Mouse (Mus musculus) kidney, embryonic 15.5 days (tissue): ENCODE results near the gene Serpind1. TPM values are rescaled to one million over a fixed set of nuclear protein-coding genes. Genes with fewer than 3 reads are reported as not detected.

Source experiments
- ATAC-seq: fragments of 200-750 bp; cut with Nextera tagmentation; replicated peaks from 2 replicates; pipeline ENCODE4 v1.8.0; 2017; ENCODE audit warnings: moderate TSS enrichment; ENCODE audit not compliant: low FRiP score
- H3K27ac ChIP-seq: fragments of 300-500 bp; sonication (generic); 2 replicates; pipeline ENCODE4 v1.5.1; 2015; ENCODE audit warnings: mild to moderate bottlenecking, inconsistent platforms
- H3K27me3 ChIP-seq: fragments of 300-500 bp; sonication (generic); 2 replicates; pipeline ENCODE4 v1.6.1; 2015; ENCODE audit warnings: inconsistent platforms
- H3K36me3 ChIP-seq: fragments of 300-500 bp; sonication (generic); 2 replicates; pipeline ENCODE4 v1.6.1; 2015; ENCODE audit warnings: inconsistent platforms
- H3K4me1 ChIP-seq: fragments of 300-500 bp; sonication (generic); 2 replicates; pipeline ENCODE4 v1.6.1; 2015; ENCODE audit warnings: inconsistent platforms
- H3K4me2 ChIP-seq: fragments of 300-500 bp; sonication (generic); 2 replicates; pipeline ENCODE4 v1.6.1; 2015; ENCODE audit warnings: moderate library complexity, mild to moderate bottlenecking, inconsistent platforms
- H3K4me3 ChIP-seq: fragments of 300-500 bp; sonication (generic); replicated peaks from 2 replicates; pipeline ENCODE4 v1.5.1; 2015; ENCODE audit warnings: mild to moderate bottlenecking, inconsistent platforms
- H3K9ac ChIP-seq: fragments of 300-500 bp; sonication (generic); 2 replicates; pipeline ENCODE4 v1.6.1; 2015; ENCODE audit warnings: mild to moderate bottlenecking, inconsistent platforms
- H3K9me3 ChIP-seq: fragments of 300-500 bp; sonication (generic); replicated peaks from 2 replicates; pipeline ENCODE4 v1.6.1; 2016; ENCODE audit warnings: inconsistent platforms
- WGBS: fragments of 180-500 bp; shearing (Covaris S2); methylation state at CpG from one replicate; pipeline ENCODE4 v1.1.7; 2015; ENCODE audit warnings: mixed read lengths; 5-methylcytosine and 5-hydroxymethylcytosine counted together
- polyA plus RNA-seq: library from polyadenylated mRNA; unstranded; fragments of >200 nt; fragmentation: Nextera tagmentation; extraction: Ambion mirVana; gene quantifications from 2 replicates; pipeline ENCODE4 v1.2.1, GENCODE M21; 2015

Serpind1 gene
- polyA plus RNA-seq, 1 experiment from 2014 or later: 3.2 TPM

- Histone ChIP-seq H3K36me3 (peaks cover 40% of the 10 kb centered on the region), H3K4me1 (no peaks in the 10 kb centered on the region), H3K4me2 (no peak overlapping the region), H3K27me3 (no peaks in the 10 kb centered on the region), H3K9me3 (no peaks in the 10 kb centered on the region), H3K27ac (no peak overlapping the region), H3K9ac (no peak overlapping the region), H3K4me3 (no peak overlapping the region)
- ATAC-seq: no peak
- 93% methylated on average over 4 of the region's 4 CpGs for WGBS
Measured at GRCm38 (mm10) chr16:17382306-17382705, 51.1 kb downstream of the Serpind1 start.

- Histone ChIP-seq H3K36me3 (peaks cover 33% of the 10 kb centered on the region), H3K9ac (no peak overlapping the region), H3K27me3 (no peaks in the 10 kb centered on the region), H3K9me3 (no peaks in the 10 kb centered on the region), H3K27ac (no peak overlapping the region), H3K4me3 (no peak overlapping the region), H3K4me1 (no peaks in the 10 kb centered on the region), H3K4me2 (no peak overlapping the region)
- WGBS: 81% methylated on average over 2 of the region's 2 CpGs
- no peak for ATAC-seq
Measured at GRCm38 (mm10) chr16:17383594-17384326, 52.6 kb downstream of the Serpind1 start.

- Histone ChIP-seq H3K9ac (no peak overlapping the region), H3K36me3 (peaks cover 4% of the 10 kb centered on the region; the same call in 1 of the 2 replicates), H3K4me1 (no peaks in the 10 kb centered on the region), H3K4me3 (no peak overlapping the region), H3K27ac (no peak overlapping the region), H3K4me2 (no peak overlapping the region), H3K27me3 (no peaks in the 10 kb centered on the region), H3K9me3 (no peaks in the 10 kb centered on the region)
- WGBS: 73% methylated on average over 4 of the region's 4 CpGs
- no peak for ATAC-seq
Measured at GRCm38 (mm10) chr16:17392784-17393183, 61.6 kb downstream of the Serpind1 start.

Other genes with a start within 250 kb of the Serpind1 start
- gene Ppil2, start 220.1 kb upstream of the Serpind1 start, polyA plus RNA-seq: 134 and 145 TPM in 2 replicates
- 57.0 and 57.7 TPM in 2 replicates for gene 2610318N02Rik, start 206.2 kb upstream of the Serpind1 start, polyA plus RNA-seq
- 94.1 and 94.2 TPM in 2 replicates for gene Sdf2l1, start 199.0 kb upstream of the Serpind1 start, polyA plus RNA-seq
- gene Ydjc, start 186.8 kb upstream of the Serpind1 start, polyA plus RNA-seq: 10.5 and 11.5 TPM in 2 replicates
- gene Ccdc116, start 184.1 kb upstream of the Serpind1 start, polyA plus RNA-seq: 0.53 and 0.60 TPM in 2 replicates
- gene Ube2l3, start 128.7 kb upstream of the Serpind1 start, polyA plus RNA-seq: 360 and 379 TPM in 2 replicates
- gene Rimbp3, start 122.8 kb upstream of the Serpind1 start, polyA plus RNA-seq: 0.44 and 0.73 TPM in 2 replicates
- 4.6 and 4.8 TPM in 2 replicates for gene Hic2, start 97.8 kb upstream of the Serpind1 start, polyA plus RNA-seq
- 13.3 and 17.7 TPM in 2 replicates for gene Tmem191c, start 55.3 kb upstream of the Serpind1 start, polyA plus RNA-seq
- 14.2 and 15.2 TPM in 2 replicates for gene Snap29, start 74.6 kb downstream of the Serpind1 start, polyA plus RNA-seq
- gene Pi4ka, start 74.9 kb downstream of the Serpind1 start, polyA plus RNA-seq: 30.9 and 39.7 TPM in 2 replicates
- gene Crkl, start 120.6 kb downstream of the Serpind1 start, polyA plus RNA-seq: 68.9 and 72.6 TPM in 2 replicates
- 1.8 and 2.1 TPM in 2 replicates for gene Aifm3, start 158.2 kb downstream of the Serpind1 start, polyA plus RNA-seq
- 83.3 and 96.0 TPM in 2 replicates for gene Lztr1, start 177.3 kb downstream of the Serpind1 start, polyA plus RNA-seq
- 51.9 and 55.2 TPM in 2 replicates for gene Thap7, start 199.8 kb downstream of the Serpind1 start, polyA plus RNA-seq
- gene Lrrc74b, start 229.9 kb downstream of the Serpind1 start, polyA plus RNA-seq: 0.23 and 0.24 TPM in 2 replicates
- gene P2rx6, start 230.5 kb downstream of the Serpind1 start, polyA plus RNA-seq: 0.82 and 1.2 TPM in 2 replicates